Mouse (Mus musculus): ENCODE measurements around the gene Gm853. TPM values are rescaled to one million over a fixed set of nuclear protein-coding genes. Genes with fewer than 3 reads are reported as not detected.
A peak's percentile ranks its signal among the peaks of the same experiment; 100 is the strongest.

The Gm853 gene
- polyA plus RNA-seq, 1 experiment from 2014 or later, result not detected

DNA sequence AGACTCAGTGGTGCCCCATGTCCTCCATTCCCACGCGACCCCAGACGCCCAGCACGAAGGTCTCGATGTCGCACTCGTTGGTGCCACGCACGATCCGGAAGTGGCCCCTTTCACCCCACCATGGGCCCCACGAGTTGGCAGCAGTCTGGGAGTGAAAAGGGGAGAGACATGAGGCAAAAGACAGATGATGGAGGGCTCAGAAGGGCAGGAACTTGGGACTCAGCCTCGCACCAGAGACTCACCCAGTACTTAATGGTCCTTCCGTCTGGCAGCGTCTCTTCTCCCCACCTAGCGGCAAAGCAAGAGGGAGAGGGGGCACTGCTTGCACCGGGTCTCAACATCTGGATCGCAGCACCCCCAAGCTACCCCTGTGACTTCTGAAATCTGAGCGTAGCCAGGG lies 56.1 kb downstream of the Gm853 start:
- DNase-seq (ENCODE audit: low spot score), result no peak
- Histone ChIP-seq H3K9me3 (replicated peaks; ENCODE audit: control insufficient read depth, low read length) (no peaks in the 10 kb centered on the region), H3K27me3 (ENCODE audit: control insufficient read depth, insufficient read depth, low read length) (0 out of 2 replicates have a peak, but pooled peaks cover 2% of the 10 kb centered on the region), H3K27ac (replicated peaks; ENCODE audit: low read depth, low read length) (no peak overlapping the region), H3K9ac (replicated peaks; ENCODE audit: low read length) (no peak overlapping the region), H3K4me3 (ENCODE audit: low read depth, low read length) (no peak overlapping the region), H3K36me3 (replicated peaks; ENCODE audit: control insufficient read depth, insufficient read depth, low read depth, low read length) (no peaks in the 10 kb centered on the region), H3K4me2 (ENCODE audit: low read depth, low read length) (no peak overlapping the region), H3K4me1 (ENCODE audit: control insufficient read depth, insufficient read depth, low read length) (peaks cover 11% of the 10 kb centered on the region)
- no peak for ATAC-seq (replicated peaks; ENCODE audit: insufficient number of reproducible peaks, low FRiP score, low TSS enrichment, low read depth)
- 79% methylated on average over 18 of the region's 18 CpGs for WGBS

- peaks cover 11% of the 10 kb centered on the region for H3K4me1 ChIP-seq (ENCODE audit: control insufficient read depth, insufficient read depth, low read length)
- no peak overlapping the region for H3K4me3 ChIP-seq (ENCODE audit: low read depth, low read length)
- WGBS, result 77% methylated on average over 6 of the region's 6 CpGs
- DNase-seq (ENCODE audit: low spot score) (no peak), ATAC-seq (replicated peaks; ENCODE audit: insufficient number of reproducible peaks, low FRiP score, low TSS enrichment, low read depth) (no peak)
- no peaks in the 10 kb centered on the region for H3K9me3 ChIP-seq (replicated peaks; ENCODE audit: control insufficient read depth, low read length)
- H3K36me3 ChIP-seq (replicated peaks; ENCODE audit: control insufficient read depth, insufficient read depth, low read depth, low read length), result no peaks in the 10 kb centered on the region
- H3K4me2 ChIP-seq (ENCODE audit: low read depth, low read length), result no peak overlapping the region
- no peak overlapping the region for H3K9ac ChIP-seq (replicated peaks; ENCODE audit: low read length)
- 0 out of 2 replicates have a peak, but pooled peaks cover 2% of the 10 kb centered on the region for H3K27me3 ChIP-seq (ENCODE audit: control insufficient read depth, insufficient read depth, low read length)
- H3K27ac ChIP-seq (replicated peaks; ENCODE audit: low read depth, low read length), result no peak overlapping the region
Measured at GRCm38 (mm10) chr4:130164121-130164520, 58.1 kb downstream of the Gm853 start.

- DNase-seq (ENCODE audit: low spot score) (peak; percentile 44), ATAC-seq (replicated peaks; ENCODE audit: insufficient number of reproducible peaks, low FRiP score, low TSS enrichment, low read depth) (no peak)
- no peak overlapping the region for H3K27ac ChIP-seq (replicated peaks; ENCODE audit: low read depth, low read length)
- WGBS, result 3% methylated on average over 20 of the region's 20 CpGs
- peak overlapping the region; percentile 37 for H3K4me2 ChIP-seq (ENCODE audit: low read depth, low read length)
- no peak overlapping the region for H3K4me3 ChIP-seq (ENCODE audit: low read depth, low read length)
- H3K27me3 ChIP-seq (ENCODE audit: control insufficient read depth, insufficient read depth, low read length), result 0 out of 2 replicates have a peak, but pooled peaks cover 2% of the 10 kb centered on the region
- H3K36me3 ChIP-seq (replicated peaks; ENCODE audit: control insufficient read depth, insufficient read depth, low read depth, low read length), result no peaks in the 10 kb centered on the region
- H3K4me1 ChIP-seq (ENCODE audit: control insufficient read depth, insufficient read depth, low read length), result peaks cover 11% of the 10 kb centered on the region
- H3K9me3 ChIP-seq (replicated peaks; ENCODE audit: control insufficient read depth, low read length), result no peaks in the 10 kb centered on the region
- H3K9ac ChIP-seq (replicated peaks; ENCODE audit: low read length), result peak overlapping the region; percentile 35
Measured at GRCm38 (mm10) chr4:130163391-130163861, 58.8 kb downstream of the Gm853 start.

- no peak for ATAC-seq (replicated peaks; ENCODE audit: insufficient number of reproducible peaks, low FRiP score, low TSS enrichment, low read depth)
- DNase-seq (ENCODE audit: low spot score), result no peak
- Histone ChIP-seq H3K27me3 (ENCODE audit: control insufficient read depth, insufficient read depth, low read length) (0 out of 2 replicates have a peak, but pooled peaks cover 2% of the 10 kb centered on the region), H3K4me3 (ENCODE audit: low read depth, low read length) (no peak overlapping the region), H3K9ac (replicated peaks; ENCODE audit: low read length) (no peak overlapping the region), H3K4me2 (ENCODE audit: low read depth, low read length) (no peak overlapping the region), H3K4me1 (ENCODE audit: control insufficient read depth, insufficient read depth, low read length) (peaks cover 7% of the 10 kb centered on the region), H3K27ac (replicated peaks; ENCODE audit: low read depth, low read length) (no peak overlapping the region), H3K9me3 (replicated peaks; ENCODE audit: control insufficient read depth, low read length) (no peaks in the 10 kb centered on the region), H3K36me3 (replicated peaks; ENCODE audit: control insufficient read depth, insufficient read depth, low read depth, low read length) (no peaks in the 10 kb centered on the region)
- 12% methylated on average over 4 of the region's 4 CpGs for WGBS
Measured at GRCm38 (mm10) chr4:130161349-130161748, 60.9 kb downstream of the Gm853 start.

Other genes starting within 250 kb of the Gm853 start
- gene Adgrb2, start 237.5 kb downstream of the Gm853 start, polyA plus RNA-seq (2014; fragmentation: Nextera tagmentation; extraction: Ambion mirVana), result 2.1 and 2.2 TPM in 2 replicates
- gene Col16a1, start 174.6 kb downstream of the Gm853 start, polyA plus RNA-seq (2014; fragmentation: Nextera tagmentation; extraction: Ambion mirVana), result 5.6 and 8.9 TPM in 2 replicates
- gene Pef1, start 119.8 kb downstream of the Gm853 start, polyA plus RNA-seq (2014; fragmentation: Nextera tagmentation; extraction: Ambion mirVana), result 67.8 and 72.6 TPM in 2 replicates
- gene Hcrtr1, start 83.0 kb downstream of the Gm853 start, polyA plus RNA-seq (2014; fragmentation: Nextera tagmentation; extraction: Ambion mirVana), result 0.11 and 0.31 TPM in 2 replicates
- gene Tinagl1, start 47.3 kb downstream of the Gm853 start, polyA plus RNA-seq (2014; fragmentation: Nextera tagmentation; extraction: Ambion mirVana), result 6.4 and 8.2 TPM in 2 replicates
- gene Serinc2, start 56.8 kb upstream of the Gm853 start, polyA plus RNA-seq (2014; fragmentation: Nextera tagmentation; extraction: Ambion mirVana), result 82.7 and 98.5 TPM in 2 replicates
- gene Fabp3, start 86.2 kb upstream of the Gm853 start, polyA plus RNA-seq (2014; fragmentation: Nextera tagmentation; extraction: Ambion mirVana), result 12.4 and 15.9 TPM in 2 replicates
- gene Gm10570, start 86.3 kb upstream of the Gm853 start, polyA plus RNA-seq (2014; fragmentation: Nextera tagmentation; extraction: Ambion mirVana), result 0.46 TPM in 1 of 2 replicates, not detected in the other
- 85.4 and 93.1 TPM in 2 replicates for gene Zcchc17, start 137.5 kb upstream of the Gm853 start, polyA plus RNA-seq (2014; fragmentation: Nextera tagmentation; extraction: Ambion mirVana)
- 209 and 213 TPM in 2 replicates for gene Snrnp40, start 137.7 kb upstream of the Gm853 start, polyA plus RNA-seq (2014; fragmentation: Nextera tagmentation; extraction: Ambion mirVana)